ENCODE assay signal across 21 mouse cellular contexts in genomic region chr3:121312979-121313378, GRCm38 (mm10). TPM values are rescaled to one million over a fixed set of nuclear protein-coding genes. Genes with fewer than 3 reads are reported as not detected.
DNase-seq lines count a peak whose midpoint lies in the region; ATAC-seq and TF ChIP-seq lines count a peak whose summit lies in the region.
"Had no signal": no experiment of that assay in that cellular context is flagged by ENCODE, and none has a peak within 500 bp of the region (broad histone marks: within the 10 kb centered on the region; RNA-seq: fewer than 3 reads in every experiment).

No protein-coding gene starts in this region.

- DNase-seq in heart, adult 11 months = peak; percentile 61
- no peak for DNase-seq in heart, adult 2 months
- DNase-seq in kidney, postnatal 4 days = no peak
- DNase-seq in thymus, adult 2 months = no peak
- no peak for DNase-seq in thymus, adult 18-20 months
- DNase-seq in thymus, postnatal 4 days = peak; percentile 53
- DNase-seq in right cerebral cortex, postnatal 25 days = no peak
- DNase-seq: adrenal gland, postnatal 14 days; cerebellum, adult 18-20 months; cerebellum, adult 9-11 months; cerebellum, postnatal 36 days; gastrocnemius, adult 2 months; gastrocnemius, postnatal 25 days; heart, postnatal 4 days had no signal

- no peak for TF ChIP-seq EP300 in heart, adult 2 months (IDR thresholded peaks at IDR 0.05; ENCODE audit: insufficient read depth, low read depth, low read length)

- no peaks in the 10 kb centered on the region for H3K36me3 ChIP-seq in heart, adult 2 months (ENCODE audit: control insufficient read depth, insufficient read depth, low read length)
- peaks cover 10% of the 10 kb centered on the region for H3K36me3 ChIP-seq in kidney, embryonic 15.5 days
- no peaks in the 10 kb centered on the region for H3K36me3 ChIP-seq in thymus, adult 2 months (ENCODE audit: control insufficient read depth, insufficient read depth, low read length)

- no peaks in the 10 kb centered on the region for H3K9me3 ChIP-seq in kidney, embryonic 15.5 days (replicated peaks)
- H3K9me3 ChIP-seq: heart, embryonic 12.5 days had no signal

- peak; percentile 56 for ATAC-seq in kidney, embryonic 15.5 days (replicated peaks; ENCODE audit: low FRiP score)
- ATAC-seq: activated CD4-positive, CD25-positive, alpha-beta regulatory T cell, adult 4 months; forebrain, embryonic 14.5 days; hindbrain, embryonic 16.5 days; Patski had no signal

- H3K9ac ChIP-seq in heart, adult 2 months (ENCODE audit: low read depth, low read length) = no peak overlapping the region
- H3K9ac ChIP-seq in kidney, embryonic 15.5 days = no peak overlapping the region
- H3K9ac ChIP-seq: heart, embryonic 12.5 days; hindbrain, embryonic 12.5 days had no signal

- H3K27ac ChIP-seq in heart, adult 2 months = no peak overlapping the region
- H3K27ac ChIP-seq in kidney, embryonic 15.5 days = no peak overlapping the region
- peak overlapping the region; percentile 98 for H3K27ac ChIP-seq in thymus, adult 2 months (ENCODE audit: control insufficient read depth, insufficient read depth, low read length)
- H3K27ac ChIP-seq: gastrocnemius, adult 2 months; hindbrain, embryonic 12.5 days had no signal

- WGBS in heart, adult 2 months = 87% methylated on average over 9 of the region's 9 CpGs
- 43% methylated on average over 9 of the region's 9 CpGs for WGBS in kidney, embryonic 15.5 days
- 38% methylated on average over 9 of the region's 9 CpGs for WGBS in thymus, adult 2 months

- no peaks in the 10 kb centered on the region for H3K79me2 ChIP-seq in heart, adult 2 months (replicated peaks; ENCODE audit: control insufficient read depth, insufficient read depth, low read length)

- no peaks in the 10 kb centered on the region for H3K4me1 ChIP-seq in heart, adult 2 months (ENCODE audit: control insufficient read depth, insufficient read depth, low read length)
- H3K4me1 ChIP-seq in kidney, embryonic 15.5 days = peaks cover 20% of the 10 kb centered on the region
- peaks cover 26% of the 10 kb centered on the region for H3K4me1 ChIP-seq in thymus, adult 2 months (replicated peaks; ENCODE audit: control insufficient read depth, insufficient read depth, low read length)

- 0 out of 2 replicates have a peak overlapping the region, but pooled peaks have one; percentile 19 for H3K4me2 ChIP-seq in kidney, embryonic 15.5 days
- H3K4me2 ChIP-seq: heart, embryonic 12.5 days; hindbrain, embryonic 12.5 days had no signal

- intact Hi-C loops in heart, adult 2 months (cut with DNase I) = no loop called here

- H3K27me3 ChIP-seq in heart, adult 2 months (ENCODE audit: control insufficient read depth, insufficient read depth, low read length) = no peaks in the 10 kb centered on the region
- no peaks in the 10 kb centered on the region for H3K27me3 ChIP-seq in kidney, embryonic 15.5 days
- no peaks in the 10 kb centered on the region for H3K27me3 ChIP-seq in thymus, adult 2 months (ENCODE audit: control insufficient read depth, insufficient read depth, low read length)
- H3K27me3 ChIP-seq: heart, embryonic 12.5 days; hindbrain, embryonic 12.5 days; Patski had no signal

- no peak for TF ChIP-seq CTCF in heart, adult 2 months (IDR thresholded peaks at IDR 0.05)
- no peak for TF ChIP-seq CTCF in thymus, adult 2 months (IDR thresholded peaks at IDR 0.05; ENCODE audit: borderline replicate concordance, control insufficient read depth, extremely low read depth, insufficient read depth, low read length, poor library complexity)

- no peak overlapping the region for H3K4me3 ChIP-seq in heart, adult 2 months
- no peak overlapping the region for H3K4me3 ChIP-seq in kidney, embryonic 15.5 days (replicated peaks)
- no peak overlapping the region for H3K4me3 ChIP-seq in thymus, adult 2 months (ENCODE audit: control insufficient read depth, insufficient read depth, low read length)
- H3K4me3 ChIP-seq: gastrocnemius, adult 2 months; heart, embryonic 12.5 days; hindbrain, embryonic 12.5 days had no signal

- TF ChIP-seq POLR2A in heart, adult 2 months (IDR thresholded peaks at IDR 0.05; ENCODE audit: insufficient read depth, low read depth, low read length) = no peak
- no peak for TF ChIP-seq POLR2A in thymus, adult 2 months (IDR thresholded peaks at IDR 0.05; ENCODE audit: control insufficient read depth, extremely low read depth, insufficient read depth, low read length, poor library complexity)

RNA-seq across cellular contexts. Expression of gene Alg14, which starts 21.4 kb away (rescaled TPM):
- total RNA-seq in heart, adult 2 months (2021) = 10 to 100 TPM in 1 of 2 experiments, 1 to 10 TPM in 1; 9.1 to 10.4 TPM
- polyA plus RNA-seq in heart, adult 2 months (2012; rRNA removed) = 12.5 and 19.9 TPM in 2 replicates
- 38.9 and 41.5 TPM in 2 replicates for polyA plus RNA-seq in kidney, embryonic 15.5 days (2015; fragmentation: Nextera tagmentation; extraction: Ambion mirVana)
- 11.8 and 14.5 TPM in 2 replicates for polyA plus RNA-seq in thymus, adult 2 months (2012; rRNA removed)

RNA-seq across cellular contexts. Expression of gene Tmem56, which starts 30.1 kb away (rescaled TPM):
- 1 to 10 TPM in 1 of 2 experiments, under 1 TPM in 1; 0.99 to 2.9 TPM for total RNA-seq in heart, adult 2 months (2021)
- 0.68 and 2.0 TPM in 2 replicates for polyA plus RNA-seq in heart, adult 2 months (2012; rRNA removed)
- polyA plus RNA-seq in kidney, embryonic 15.5 days (2015; fragmentation: Nextera tagmentation; extraction: Ambion mirVana) = 1.6 and 1.7 TPM in 2 replicates
- polyA plus RNA-seq in thymus, adult 2 months (2012; rRNA removed) = 0.18 and 0.20 TPM in 2 replicates

Comparison
In these comparisons a context has a peak if more than half of its experiments do, and no peak if none do; other contexts are left out.
1. DNase-seq: peak in heart, adult 11 months (single experiment) and thymus, postnatal 4 days (single experiment); none in heart, adult 2 months (0 of 2), kidney, postnatal 4 days (0 of 2), thymus, adult 2 months (single experiment), thymus, adult 18-20 months (0 of 2) and right cerebral cortex, postnatal 25 days (single experiment).